Mouse (Mus musculus): ENCODE measurements around the gene Rnf128. TPM values are rescaled to one million over a fixed set of nuclear protein-coding genes. Genes with fewer than 3 reads are reported as not detected.

Rnf128 gene
- total RNA-seq, 4 experiments from 2014 or later = 17.6 to 25.6 (median 23.8) TPM

- DNase-seq (ENCODE audit: low spot score in 2 of 2) = no peak
Measured at GRCm38 (mm10) chrX:139614761-139615160, 51.6 kb downstream of the Rnf128 start.

GRCm38 (mm10) chrX:139622071-139622470 is 59.0 kb downstream of the Rnf128 start:
- DNase-seq (ENCODE audit: low spot score in 2 of 2) = no peak

GRCm38 (mm10) chrX:139634758-139635157 is 71.6 kb downstream of the Rnf128 start:
- no peak for DNase-seq (ENCODE audit: low spot score in 2 of 2)

DNA sequence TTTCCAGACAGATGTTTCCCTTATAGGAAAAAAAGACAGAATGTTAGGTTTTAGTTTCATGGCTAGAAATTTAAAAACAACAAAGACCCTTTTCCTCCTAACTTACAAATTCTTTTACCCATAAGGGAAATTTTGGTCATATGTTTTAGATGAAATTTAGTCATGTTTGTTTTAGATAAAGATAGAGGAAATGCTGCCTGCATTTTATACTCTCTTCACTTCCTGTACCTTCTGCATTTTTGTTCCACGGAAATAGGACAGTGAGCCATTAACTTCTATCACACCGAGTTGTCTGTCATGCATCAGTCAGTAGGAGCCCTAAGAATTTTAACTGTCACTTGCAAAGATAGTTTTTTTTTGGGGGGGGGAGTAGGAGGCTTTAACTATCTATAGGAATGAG is 76.6 kb downstream of the Rnf128 start:
- no peak for DNase-seq (ENCODE audit: low spot score in 2 of 2)

- DNase-seq (ENCODE audit: low spot score in 2 of 2) = no peak
Measured at GRCm38 (mm10) chrX:139640418-139640817, 77.3 kb downstream of the Rnf128 start.

DNA sequence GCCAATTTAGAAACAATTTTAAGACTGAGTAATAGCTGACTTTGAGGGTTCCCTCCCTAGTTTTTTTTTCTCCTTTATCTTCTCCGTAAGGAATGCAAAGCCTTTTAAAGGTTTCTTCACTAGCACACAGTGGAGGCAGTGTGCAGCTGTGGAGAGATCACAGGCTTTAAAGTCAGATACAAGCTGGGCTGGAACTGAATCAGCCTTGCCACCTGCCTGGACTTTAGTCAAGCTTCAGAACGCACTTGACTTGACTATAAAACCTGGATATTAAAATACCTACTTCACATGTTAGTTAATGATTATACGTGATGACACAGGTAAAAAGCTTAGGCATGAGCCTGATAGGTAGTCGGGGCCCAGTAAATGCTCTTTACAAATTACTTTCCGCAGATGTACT is 89.1 kb downstream of the Rnf128 start:
- DNase-seq (ENCODE audit: low spot score in 2 of 2) = no peak

GRCm38 (mm10) chrX:139653292-139653691 is 90.2 kb downstream of the Rnf128 start:
- no peak for DNase-seq (ENCODE audit: low spot score in 2 of 2)

DNA sequence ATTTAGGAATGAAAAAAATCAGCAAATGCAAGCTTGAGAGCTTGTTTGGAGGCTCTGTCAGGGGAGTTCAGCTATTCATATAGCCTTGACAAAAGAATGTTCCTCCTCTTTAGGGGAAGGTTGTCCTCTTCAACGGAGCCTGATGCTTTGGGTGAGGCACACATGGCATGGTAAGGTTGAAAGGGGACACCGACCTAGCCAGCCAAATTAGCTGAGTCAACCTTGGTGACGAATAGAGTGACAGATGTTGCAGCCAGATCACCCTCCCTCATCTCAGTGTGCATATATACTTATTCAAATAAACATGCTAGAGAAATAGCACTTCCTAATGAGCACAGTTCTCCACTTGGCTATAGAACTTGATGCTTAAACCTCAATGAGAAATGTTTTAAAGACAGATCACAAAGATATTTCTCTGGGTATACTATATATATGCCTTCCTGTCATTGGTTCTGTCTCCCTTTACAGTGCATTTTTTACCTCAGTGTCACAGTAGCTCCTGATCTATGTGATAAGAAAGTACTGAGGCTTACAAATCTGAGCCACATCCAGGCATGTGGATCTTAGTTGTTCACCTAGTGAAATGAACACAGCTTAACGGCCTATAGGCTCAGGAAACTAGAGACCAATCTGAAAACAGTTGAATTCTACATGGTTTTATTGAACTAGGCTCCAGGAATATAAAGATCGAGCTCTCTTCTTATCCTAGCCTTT is 91.4 kb downstream of the Rnf128 start:
- peak in 1 of 2 experiments; percentile 3 for DNase-seq (ENCODE audit: low spot score in 2 of 2)

- DNase-seq (ENCODE audit: low spot score in 2 of 2) = no peak
Measured at GRCm38 (mm10) chrX:139662111-139662510, 99.0 kb downstream of the Rnf128 start.

DNA sequence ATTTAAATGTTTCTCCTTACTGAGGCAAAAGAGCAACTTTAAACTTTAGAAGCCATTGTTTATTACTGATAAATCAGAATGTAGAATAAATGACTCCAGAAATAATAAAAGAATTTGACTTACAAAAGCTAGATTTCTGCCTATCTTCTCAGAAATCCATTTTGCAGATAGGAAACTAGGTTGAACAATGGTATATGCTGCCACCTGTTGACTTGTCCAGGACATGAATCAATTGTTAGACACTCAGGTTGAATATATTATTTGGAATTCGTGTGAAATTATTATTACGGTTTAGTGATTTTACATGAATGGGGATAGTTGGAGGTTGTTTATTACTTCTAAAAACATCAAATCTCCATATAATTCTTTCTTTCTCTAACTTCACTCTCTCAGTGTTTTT is 102.7 kb downstream of the Rnf128 start:
- no peak for DNase-seq (ENCODE audit: low spot score in 2 of 2)

- no peak for DNase-seq (ENCODE audit: low spot score in 2 of 2)
Measured at GRCm38 (mm10) chrX:139684410-139684774, 121.3 kb downstream of the Rnf128 start.

- DNase-seq (ENCODE audit: low spot score in 2 of 2) = peak; percentile 69 to 74
Measured at GRCm38 (mm10) chrX:139684775-139685695, 121.9 kb downstream of the Rnf128 start, which contains the start of gene Tbc1d8b. Tbc1d8b (plus strand) TSS chrX:139684996.

DNA sequence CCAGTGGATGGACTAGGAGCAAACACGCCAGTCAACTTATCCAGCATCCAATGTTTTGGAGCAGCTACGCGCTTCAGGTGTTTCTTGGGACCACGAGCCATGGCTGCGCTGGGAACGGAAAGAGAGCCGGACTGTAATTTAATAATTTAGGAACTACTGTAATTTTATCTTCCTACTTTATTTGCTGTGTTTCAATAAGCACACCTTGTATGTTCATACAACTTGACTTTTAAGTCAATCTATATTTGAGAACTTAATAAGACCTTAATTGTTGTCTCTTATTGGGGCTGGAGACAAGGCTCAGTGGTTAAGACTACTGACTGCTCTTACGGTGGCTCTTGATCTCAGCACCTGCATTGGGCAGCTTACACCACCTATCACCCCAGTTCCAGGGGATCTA is 151.3 kb downstream of the Rnf128 start, which contains the start of gene Gm15013:
Gm15013 (minus strand) TSS at position 101 of the 400 bp plus-strand sequence.
- DNase-seq (ENCODE audit: low spot score in 2 of 2) = no peak

GRCm38 (mm10) chrX:139722350-139722749 is 159.2 kb downstream of the Rnf128 start:
- DNase-seq (ENCODE audit: low spot score in 2 of 2) = no peak

Other genes with a start within 250 kb of the Rnf128 start
- not detected for gene Trap1a, start 229.6 kb upstream of the Rnf128 start, total RNA-seq (2022)
- under 1 TPM in 2 of 4 experiments, not detected in 2; 0.13 to 0.51 TPM for gene D330045A20Rik, start 82.9 kb upstream of the Rnf128 start, total RNA-seq (2022)
- 1 to 10 TPM; 3.3 to 6.1 (median 5.0) TPM for gene Tbc1d8b, start 121.7 kb downstream of the Rnf128 start, total RNA-seq (2022)
- not detected for gene Gm15013, start 151.2 kb downstream of the Rnf128 start, total RNA-seq (2022)
- gene Ripply1, start 219.0 kb downstream of the Rnf128 start, total RNA-seq (2022) = not detected
- under 1 TPM in 1 of 4 experiments, not detected in 3; 0.08 TPM for gene Cldn2, start 237.5 kb downstream of the Rnf128 start, total RNA-seq (2022)